Mouse (Mus musculus) pancreas, adult 10 weeks (tissue): ENCODE measurements around the gene 3110082I17Rik. TPM values are rescaled to one million over a fixed set of nuclear protein-coding genes. Genes with fewer than 3 reads are reported as not detected.

Experiments
- polyA plus RNA-seq: library from polyadenylated mRNA; stranded (reverse); fragments of 350-450 nt; fragmentation: Illumina TruSeq; extraction: RNeasy Lipid Tissue Mini Kit (QIAGEN cat#74804); gene quantifications from one replicate; pipeline ENCODE4 v1.2.3, GENCODE M21; 2015; ENCODE audit warnings: low read depth, low replicate concordance; ENCODE audit not compliant: insufficient read depth

3110082I17Rik gene
- polyA plus RNA-seq = 2.1 TPM

GRCm38 (mm10) chr5:139460384-139461067 lies at the start of gene 3110082I17Rik:
3110082I17Rik (minus strand) TSS chr5:139460527.

GRCm38 (mm10) chr5:139484185-139484814 lies 24.0 kb upstream of the 3110082I17Rik start, which contains the start of gene Zfand2a:
Zfand2a (minus strand) TSS chr5:139484549.

GRCm38 (mm10) chr5:139423026-139423865 lies 37.1 kb downstream of the 3110082I17Rik start, which contains the start of gene Gper1:
Gper1 (plus strand) TSS chr5:139423151.

GRCm38 (mm10) chr5:139404801-139405401 lies 55.4 kb downstream of the 3110082I17Rik start, which contains the start of gene C130050O18Rik:
C130050O18Rik (plus strand) TSS chr5:139405280.

GRCm38 (mm10) chr5:139377468-139378270 lies 82.7 kb downstream of the 3110082I17Rik start, which contains the start of gene Gpr146:
Gpr146 (plus strand) TSS chr5:139377697.

GRCm38 (mm10) chr5:139352317-139352716 lies 108.0 kb downstream of the 3110082I17Rik start, which contains the start of gene Cyp2w1:
Cyp2w1 (plus strand) TSS chr5:139352617.

GRCm38 (mm10) chr5:139351134-139351533 lies 109.2 kb downstream of the 3110082I17Rik start, which contains the start of gene Cox19:
Cox19 (minus strand) TSS chr5:139351418.

GRCm38 (mm10) chr5:139325395-139325966 lies 134.8 kb downstream of the 3110082I17Rik start, which contains the start of gene Adap1:
Adap1 (minus strand) TSS chr5:139325622.

Other genes starting within 250 kb of the 3110082I17Rik start
- 13.7 TPM for gene Get4, start 208.2 kb downstream of the 3110082I17Rik start, polyA plus RNA-seq
- 1.5 TPM for gene Adap1, start 134.9 kb downstream of the 3110082I17Rik start, polyA plus RNA-seq
- 17.0 TPM for gene Cox19, start 109.1 kb downstream of the 3110082I17Rik start, polyA plus RNA-seq
- gene Cyp2w1, start 107.9 kb downstream of the 3110082I17Rik start, polyA plus RNA-seq = not detected
- 4.9 TPM for gene Gpr146, start 82.8 kb downstream of the 3110082I17Rik start, polyA plus RNA-seq
- gene C130050O18Rik, start 55.2 kb downstream of the 3110082I17Rik start, polyA plus RNA-seq = not detected
- gene Gper1, start 37.4 kb downstream of the 3110082I17Rik start, polyA plus RNA-seq = 1.6 TPM
- 5.1 TPM for gene Zfand2a, start 24.0 kb upstream of the 3110082I17Rik start, polyA plus RNA-seq
- not detected for gene Uncx, start 83.0 kb upstream of the 3110082I17Rik start, polyA plus RNA-seq